Mouse (Mus musculus) liver, postnatal 0 days (tissue): Measurements from ENCODE around the gene Arl16. TPM values are rescaled to one million over a fixed set of nuclear protein-coding genes. Genes with fewer than 3 reads are reported as not detected.

Source experiments
- ATAC-seq: fragments of 200-750 bp; cut with Nextera tagmentation; 2 replicates; pipeline ENCODE4 v1.8.0; 2017; ENCODE audit warnings: mild to moderate bottlenecking, moderate library complexity
- DNase-seq: peaks from one replicate; pipeline ENCODE4 v3.0.0-alpha.2; 2016
- H3K27ac ChIP-seq: fragments of 300-500 bp; sonication (generic); 2 replicates; pipeline ENCODE4 v1.5.1; 2014; ENCODE audit warnings: antibody characterized with exemption, moderate library complexity, mild to moderate bottlenecking, low read depth
- H3K27me3 ChIP-seq: fragments of 300-500 bp; sonication (generic); 2 replicates; pipeline ENCODE4 v1.6.1; 2014; ENCODE audit warnings: low read length, control low read depth, mixed read lengths; ENCODE audit not compliant: insufficient read depth
- H3K36me3 ChIP-seq: fragments of 300-500 bp; sonication (generic); replicated peaks from 2 replicates; pipeline ENCODE4 v1.6.1; 2014; ENCODE audit warnings: mild to moderate bottlenecking, control low read depth, low read length, moderate library complexity, mixed read lengths; ENCODE audit not compliant: insufficient read depth
- H3K4me1 ChIP-seq: fragments of 300-500 bp; sonication (generic); 2 replicates; pipeline ENCODE4 v1.6.1; 2014; ENCODE audit warnings: antibody characterized with exemption, mild to moderate bottlenecking, control low read depth; ENCODE audit not compliant: insufficient read depth
- H3K4me2 ChIP-seq: fragments of 300-500 bp; sonication (generic); 2 replicates; pipeline ENCODE4 v1.6.1; 2014; ENCODE audit warnings: low read depth, mild to moderate bottlenecking, low read length, moderate library complexity, mixed read lengths
- H3K4me3 ChIP-seq: fragments of 300-500 bp; sonication (generic); 2 replicates; pipeline ENCODE4 v1.5.1; 2014; ENCODE audit warnings: low read depth, low read length
- H3K9ac ChIP-seq: fragments of 300-500 bp; sonication (generic); replicated peaks from 2 replicates; pipeline ENCODE4 v1.6.1; 2014; ENCODE audit warnings: mild to moderate bottlenecking, moderate library complexity
- H3K9me3 ChIP-seq: fragments of 300-500 bp; sonication (generic); 2 replicates; pipeline ENCODE4 v1.6.1; 2016; ENCODE audit warnings: mild to moderate bottlenecking, control low read depth, low read length, mixed read lengths
- CTCF ChIP-seq: sonication (generic); IDR thresholded peaks from 2 replicates; pipeline ENCODE4 v1.5.1; 2016; ENCODE audit warnings: antibody characterized with exemption, low read depth
- EP300 ChIP-seq: IDR thresholded peaks from 2 replicates; pipeline ENCODE4 v1.6.1; 2016; ENCODE audit warnings: antibody characterized with exemption, low read depth, mild to moderate bottlenecking
- WGBS: fragments of 180-500 bp; shearing (Covaris S2); extraction: QIAGEN DNeasy Blood & Tissue Kit; methylation state at CpG from one replicate; pipeline ENCODE4 v1.1.7; 2014; ENCODE audit not compliant: insufficient replicate concordance; 5-methylcytosine and 5-hydroxymethylcytosine counted together
- polyA plus RNA-seq: library from polyadenylated mRNA; unstranded; fragments of >200 nt; fragmentation: Nextera tagmentation; extraction: Ambion mirVana; gene quantifications from 2 replicates; pipeline ENCODE4 v1.2.1, GENCODE M21; 2015

The Arl16 gene
- polyA plus RNA-seq, 1 experiment from 2014 or later: 13.5 TPM

GRCm38 (mm10) chr11:120467736-120468092, 307 bp upstream of the Arl16 start:
- peaks cover 36% of the 10 kb centered on the region for H3K36me3 ChIP-seq
- under 1% methylated on average over 33 of the region's 33 CpGs for WGBS
- peak overlapping the region; percentile 96 for H3K4me3 ChIP-seq
- peak overlapping the region; percentile 67 for H3K27ac ChIP-seq
- peak overlapping the region; percentile 89 for H3K4me2 ChIP-seq
- H3K4me1 ChIP-seq: peaks cover 18% of the 10 kb centered on the region
- no peaks in the 10 kb centered on the region for H3K27me3 ChIP-seq
- no peak for TF ChIP-seq CTCF
- TF ChIP-seq EP300: no peak
- no peak for DNase-seq
- peak overlapping the region; percentile 88 for H3K9ac ChIP-seq
- H3K9me3 ChIP-seq: no peaks in the 10 kb centered on the region
- ATAC-seq: peak; percentile 56

DNA sequence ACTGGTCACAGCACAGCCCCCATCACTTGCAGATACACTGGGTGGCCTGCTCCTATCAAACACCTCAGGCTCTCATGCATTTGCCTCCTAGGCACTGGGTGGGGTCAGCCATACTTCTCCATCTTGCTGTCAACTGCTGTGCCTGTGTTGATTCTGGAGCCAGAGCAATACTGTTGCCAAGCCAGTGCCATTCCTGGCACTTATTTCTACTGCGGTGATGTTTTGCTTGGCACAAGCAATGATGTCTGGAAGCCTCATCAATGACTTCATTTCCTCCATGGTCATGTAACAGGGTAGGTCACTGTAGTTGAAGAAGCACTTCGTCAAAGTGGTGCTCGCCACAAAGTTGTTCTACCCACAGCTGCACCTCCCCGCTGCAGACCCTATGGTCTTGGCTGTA, 1.9 kb downstream of the Arl16 start:
- Histone ChIP-seq H3K4me2 (no peak overlapping the region), H3K27ac (no peak overlapping the region), H3K36me3 (peaks cover 26% of the 10 kb centered on the region), H3K9ac (no peak overlapping the region), H3K9me3 (no peaks in the 10 kb centered on the region), H3K4me1 (peaks cover 18% of the 10 kb centered on the region), H3K27me3 (no peaks in the 10 kb centered on the region), H3K4me3 (no peak overlapping the region)
- DNase-seq: no peak
- ATAC-seq: no peak
- no peak for TF ChIP-seq EP300
- no peak for TF ChIP-seq CTCF
- 81% methylated on average over 4 of the region's 4 CpGs for WGBS

GRCm38 (mm10) chr11:120464365-120464764, 3.0 kb downstream of the Arl16 start:
- Histone ChIP-seq H3K9me3 (no peaks in the 10 kb centered on the region), H3K4me1 (peaks cover 18% of the 10 kb centered on the region), H3K27ac (no peak overlapping the region), H3K4me2 (no peak overlapping the region), H3K27me3 (no peaks in the 10 kb centered on the region), H3K9ac (no peak overlapping the region), H3K36me3 (peaks cover 18% of the 10 kb centered on the region), H3K4me3 (no peak overlapping the region)
- WGBS: 87% methylated on average over 5 of the region's 5 CpGs
- DNase-seq: no peak
- ATAC-seq: no peak
- TF ChIP-seq CTCF (no peak), EP300 (no peak)

- no peak overlapping the region for H3K9ac ChIP-seq
- H3K36me3 ChIP-seq: peaks cover 15% of the 10 kb centered on the region
- H3K4me1 ChIP-seq: peaks cover 17% of the 10 kb centered on the region
- H3K4me3 ChIP-seq: no peak overlapping the region
- ATAC-seq: no peak
- no peaks in the 10 kb centered on the region for H3K9me3 ChIP-seq
- H3K4me2 ChIP-seq: no peak overlapping the region
- no peak for DNase-seq
- 89% methylated on average over 2 of the region's 2 CpGs for WGBS
- TF ChIP-seq EP300 (no peak), CTCF (no peak)
- H3K27ac ChIP-seq: no peak overlapping the region
- no peaks in the 10 kb centered on the region for H3K27me3 ChIP-seq
These were observed 3.9 kb downstream of the Arl16 start for GRCm38 (mm10) chr11:120463536-120463935.

DNA sequence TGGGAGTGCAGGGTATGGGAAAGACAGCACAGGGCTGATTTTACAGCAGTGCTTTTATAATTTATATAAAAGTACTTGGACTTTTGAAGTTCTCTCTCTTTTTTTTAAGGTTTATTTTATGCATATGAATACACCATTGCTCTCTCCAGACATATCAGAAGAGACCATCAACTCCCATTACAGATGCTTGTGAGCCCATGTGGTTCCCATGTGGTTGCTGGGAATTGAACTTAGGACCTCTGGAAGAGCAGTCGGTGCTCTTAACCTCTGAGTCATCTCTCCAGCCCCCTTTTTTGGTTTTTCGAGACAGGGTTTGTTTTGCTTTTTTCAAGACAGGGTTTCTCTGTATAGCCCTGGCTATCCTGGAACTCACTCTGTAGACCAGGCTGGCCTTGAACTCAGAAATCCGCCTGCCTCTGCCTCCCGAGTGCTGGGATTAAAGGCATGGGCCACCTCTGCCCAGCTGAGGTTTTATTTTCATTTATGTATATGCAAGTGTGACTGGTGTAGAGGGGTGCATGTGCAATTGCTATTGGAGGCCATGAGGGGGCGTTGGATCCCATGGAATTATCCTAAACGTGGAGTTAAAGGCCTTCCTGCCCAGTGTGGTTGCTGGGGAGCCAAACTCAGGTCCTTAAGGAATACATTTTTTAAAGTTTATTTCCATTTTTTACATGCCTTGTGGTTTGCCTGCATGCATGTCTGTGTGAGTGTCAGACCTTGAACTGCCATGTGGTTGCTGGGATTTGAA, 8.4 kb downstream of the Arl16 start:
- H3K4me2 ChIP-seq: peak overlapping the region; percentile 96
- no peaks in the 10 kb centered on the region for H3K27me3 ChIP-seq
- no peak overlapping the region for H3K27ac ChIP-seq
- H3K4me1 ChIP-seq: peaks cover 27% of the 10 kb centered on the region
- H3K4me3 ChIP-seq: peak overlapping the region; percentile 72
- ATAC-seq (peak; percentile 20; the same call in 1 of the 2 replicates), DNase-seq (peak; percentile 44)
- no peaks in the 10 kb centered on the region for H3K9me3 ChIP-seq
- WGBS: 35% methylated on average over 6 of the region's 6 CpGs
- peak overlapping the region; percentile 77 for H3K9ac ChIP-seq
- TF ChIP-seq EP300 (no peak), CTCF (peak; percentile 58)
- peaks cover 18% of the 10 kb centered on the region for H3K36me3 ChIP-seq

GRCm38 (mm10) chr11:120457772-120458751, 9.3 kb downstream of the Arl16 start, which contains the start of the genes Oxld1 and Ccdc137:
TSS of gene Oxld1 (minus strand) at chr11:120458068.
TSS of gene Ccdc137 (plus strand) at chr11:120458115.
- TF ChIP-seq CTCF (no peak), EP300 (no peak)
- peaks cover 30% of the 10 kb centered on the region for H3K4me1 ChIP-seq
- H3K27me3 ChIP-seq: no peaks in the 10 kb centered on the region
- ATAC-seq (peak; percentile 87), DNase-seq (peak; percentile 87)
- H3K9ac ChIP-seq: peak within 1 kb of the TSS; percentile 77
- H3K27ac ChIP-seq: peak within 1 kb of the TSS; percentile 75
- peak within 1 kb of the TSS; percentile 96 for H3K4me2 ChIP-seq
- no peaks in the 10 kb centered on the region for H3K9me3 ChIP-seq
- 3% methylated on average over 62 of the region's 62 CpGs for WGBS
- H3K4me3 ChIP-seq: peak within 1 kb of the TSS; percentile 72
- H3K36me3 ChIP-seq: peaks cover 18% of the 10 kb centered on the region
